Comparison of ENCODE assay signal across 22 mouse cellular contexts in genomic region chr6:118083608-118084007, GRCm38 (mm10).
"Had no signal": no experiment of that assay in that cellular context is flagged by ENCODE, and none has a peak within 500 bp of the region (broad histone marks: within the 10 kb centered on the region; RNA-seq: fewer than 3 reads in every experiment).

No protein-coding gene starts in this region.

- H3K27me3 ChIP-seq: limb, embryonic 15.5 days; liver, embryonic 13.5 days; midbrain, embryonic 12.5 days; midbrain, embryonic 15.5 days; neural tube, embryonic 12.5 days; neural tube, embryonic 15.5 days; stomach, embryonic 15.5 days had no signal

- H3K27ac ChIP-seq: layer of hippocampus, adult 2 months; limb, embryonic 12.5 days; limb, embryonic 15.5 days; liver, embryonic 13.5 days; macrophage; midbrain, embryonic 12.5 days; midbrain, embryonic 15.5 days; neural tube, embryonic 12.5 days; neural tube, embryonic 15.5 days; stomach, embryonic 15.5 days had no signal

- H3K36me3 ChIP-seq: limb, embryonic 12.5 days; limb, embryonic 15.5 days; liver, embryonic 13.5 days; midbrain, embryonic 12.5 days; neural tube, embryonic 12.5 days; stomach, embryonic 15.5 days had no signal

- H3K4me3 ChIP-seq: layer of hippocampus, adult 2 months; limb, embryonic 12.5 days; limb, embryonic 15.5 days; liver, embryonic 13.5 days; midbrain, embryonic 12.5 days; midbrain, embryonic 15.5 days; neural tube, embryonic 12.5 days; neural tube, embryonic 15.5 days; stomach, embryonic 15.5 days had no signal

- H3K9ac ChIP-seq: limb, embryonic 12.5 days; limb, embryonic 15.5 days; liver, embryonic 13.5 days; lung, embryonic 14.5 days; midbrain, embryonic 12.5 days; midbrain, embryonic 15.5 days; neural tube, embryonic 12.5 days; neural tube, embryonic 15.5 days; stomach, embryonic 15.5 days had no signal

- ATAC-seq: inflammation-experienced regulatory T-cells, adult 6 months; intestine, embryonic 16.5 days; midbrain, embryonic 15.5 days had no signal

- H3K4me2 ChIP-seq: limb, embryonic 12.5 days; limb, embryonic 15.5 days; liver, embryonic 13.5 days; lung, embryonic 14.5 days; midbrain, embryonic 12.5 days; midbrain, embryonic 15.5 days; neural tube, embryonic 12.5 days; neural tube, embryonic 15.5 days; stomach, embryonic 15.5 days had no signal

- H3K4me1 ChIP-seq: limb, embryonic 12.5 days; limb, embryonic 15.5 days; liver, embryonic 13.5 days; midbrain, embryonic 15.5 days; neural tube, embryonic 12.5 days; stomach, embryonic 15.5 days had no signal

- H3K9me3 ChIP-seq: limb, embryonic 12.5 days; limb, embryonic 15.5 days; liver, embryonic 13.5 days; midbrain, embryonic 12.5 days; midbrain, embryonic 15.5 days; neural tube, embryonic 12.5 days; neural tube, embryonic 15.5 days; stomach, embryonic 15.5 days had no signal

- DNase-seq: kidney, adult 2 months; kidney, postnatal 25 days; layer of hippocampus, adult 9-11 months; liver, embryonic 13.5 days; lung, embryonic 14.5 days; lung, postnatal 14 days; retina, postnatal 1 day; right cerebral cortex, postnatal 25 days; spleen, adult 18-20 months; thymus, adult 18-20 months; thymus, postnatal 36 days had no signal
